Mouse (Mus musculus) CD4-positive, CD25-positive, alpha-beta regulatory T cell, adult 2 months (primary cell): Measurements from ENCODE around the gene Gusb.

Experiments used
- DNase-seq: peaks from one replicate; pipeline ENCODE4 v3.0.0-alpha.2; 2012; ENCODE audit warnings: low read depth, low spot score

Gene Gusb

DNA sequence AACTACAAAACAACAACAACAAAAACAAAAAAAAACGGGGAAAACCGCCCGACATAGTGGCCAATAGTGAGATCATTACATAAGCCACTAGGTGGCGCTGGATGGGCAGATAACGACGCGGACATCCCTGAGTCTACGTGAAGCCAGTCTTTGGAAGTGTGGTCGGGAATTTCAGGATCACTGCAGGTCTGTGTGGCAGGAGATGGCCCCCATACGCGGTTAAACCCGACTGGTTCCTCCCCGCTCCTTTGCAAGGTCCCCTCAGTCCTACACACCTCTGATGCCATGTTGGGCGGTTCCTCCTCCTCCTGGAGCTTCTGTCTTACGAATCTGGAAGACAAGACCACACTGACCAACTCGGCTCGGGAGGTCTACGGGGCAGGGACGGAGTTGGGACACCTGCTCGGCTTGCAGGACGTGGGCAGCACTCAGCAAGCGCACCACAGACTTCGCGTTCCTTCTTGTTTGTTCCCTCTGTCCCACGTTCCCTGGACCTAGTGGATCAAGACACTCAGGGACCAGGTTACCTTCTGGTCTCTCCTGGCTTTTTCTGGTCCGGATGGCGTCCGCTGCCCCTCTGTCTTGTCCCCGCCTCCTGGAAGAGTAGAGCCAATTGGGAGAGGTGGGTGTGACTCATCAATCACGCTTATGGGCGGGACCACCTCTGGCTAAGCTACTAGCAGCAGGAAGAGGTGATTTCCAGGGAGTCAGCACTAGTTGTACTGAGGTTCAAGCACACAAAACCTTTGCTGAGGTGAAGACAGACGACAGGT is 21.1 kb upstream of the Gusb start:
- peak; percentile 92 for DNase-seq

DNA sequence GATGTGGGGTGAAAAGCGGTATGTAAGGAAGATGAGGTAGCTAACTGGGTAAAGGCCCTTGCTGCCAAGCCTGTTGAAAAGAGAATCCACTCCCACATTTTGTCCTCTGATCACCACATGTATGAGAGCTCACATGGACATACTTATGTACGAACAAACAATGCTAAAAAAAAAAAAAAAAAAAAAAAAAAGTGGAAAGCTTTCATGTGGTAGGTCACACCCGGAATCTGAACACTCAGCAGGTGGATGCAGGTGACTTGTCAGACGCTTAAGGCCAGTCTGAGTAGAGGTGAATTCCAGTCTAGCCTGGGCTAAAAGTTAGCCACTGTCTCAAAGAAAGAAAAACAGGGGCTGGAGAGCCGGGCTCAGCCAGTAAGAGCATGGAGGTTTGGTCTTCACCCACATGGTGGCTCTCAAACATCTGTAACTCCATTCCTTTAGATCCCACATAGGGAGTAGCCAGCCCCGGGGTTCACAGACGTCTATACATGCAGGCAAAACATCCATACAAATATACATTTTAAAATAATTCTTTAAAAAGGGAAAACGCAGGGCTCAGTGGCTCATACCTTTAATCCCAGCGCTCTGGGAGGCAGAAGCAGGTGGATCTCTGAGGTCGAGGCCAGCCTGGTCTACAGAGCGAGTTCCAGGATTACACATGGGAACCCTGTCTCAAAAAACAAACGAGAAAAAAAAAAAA is 20.4 kb upstream of the Gusb start:
- DNase-seq: no peak

DNA sequence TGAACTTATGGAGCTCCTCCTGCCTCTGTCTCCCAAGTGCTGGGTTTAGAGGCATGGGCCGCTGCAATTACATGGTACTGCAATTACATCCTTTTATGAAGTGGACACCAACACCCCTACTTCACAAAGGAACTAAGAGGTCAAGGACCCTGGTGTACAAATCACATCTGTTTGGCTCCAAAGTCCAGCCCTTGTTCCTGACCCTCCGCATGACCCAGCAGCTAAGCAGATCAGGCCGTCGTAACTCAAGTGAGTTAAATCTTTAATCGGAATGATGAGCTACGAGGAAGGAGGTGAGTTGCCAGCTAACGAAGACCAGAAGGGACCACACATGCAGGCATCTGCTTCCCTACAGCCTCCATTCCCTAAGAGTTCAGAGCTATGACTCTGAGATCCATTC is 19.5 kb upstream of the Gusb start:
- no peak for DNase-seq

DNA sequence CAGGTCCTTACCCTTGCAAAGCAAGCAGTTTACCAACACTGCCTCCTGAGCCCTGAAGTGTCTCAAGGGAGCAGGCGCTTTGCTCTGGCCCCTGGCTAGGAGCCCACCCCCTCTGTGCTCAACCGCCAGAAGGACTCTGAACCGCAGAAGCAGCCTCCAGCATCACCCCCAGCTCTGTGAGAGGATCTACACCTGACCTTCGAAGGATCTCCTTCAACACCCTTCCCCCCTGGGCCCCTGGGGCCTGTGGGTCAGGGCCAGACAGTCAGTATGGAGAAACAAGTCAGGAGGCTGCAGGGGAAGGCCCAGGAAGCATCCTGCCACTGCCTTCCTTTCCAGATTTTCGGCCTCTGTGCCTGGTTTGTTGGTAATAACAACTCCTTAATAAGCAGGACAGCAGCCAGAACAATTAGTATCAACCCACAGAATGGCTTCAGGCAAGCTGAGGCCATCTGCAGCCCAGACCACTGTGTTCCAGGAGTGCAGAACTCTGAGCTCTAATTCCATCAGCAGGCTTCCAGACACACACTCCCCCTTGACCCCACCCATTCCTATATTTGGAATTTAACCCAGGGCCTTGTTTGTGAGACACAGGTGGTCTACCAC is 18.6 kb upstream of the Gusb start:
- DNase-seq: no peak

DNA sequence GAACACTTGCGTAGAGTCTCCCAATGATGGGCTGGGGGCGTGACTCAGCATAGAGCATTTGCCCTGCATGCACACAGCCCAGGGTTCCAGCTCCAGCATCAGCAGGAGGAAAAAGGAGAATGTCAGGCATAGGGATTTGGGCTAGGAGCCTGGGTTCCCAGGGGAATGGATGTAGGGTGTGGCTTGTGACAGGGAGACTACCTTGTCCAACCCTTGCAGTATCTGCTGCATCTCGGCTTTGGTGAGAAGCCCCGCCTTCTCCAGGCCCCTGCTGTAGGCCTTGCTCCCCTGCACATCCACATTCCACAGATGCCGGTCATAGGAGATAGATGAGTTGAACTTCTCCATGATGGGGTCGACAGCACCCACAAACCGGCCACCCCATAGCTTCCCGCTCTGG is 16.6 kb upstream of the Gusb start:
- DNase-seq: no peak

DNA sequence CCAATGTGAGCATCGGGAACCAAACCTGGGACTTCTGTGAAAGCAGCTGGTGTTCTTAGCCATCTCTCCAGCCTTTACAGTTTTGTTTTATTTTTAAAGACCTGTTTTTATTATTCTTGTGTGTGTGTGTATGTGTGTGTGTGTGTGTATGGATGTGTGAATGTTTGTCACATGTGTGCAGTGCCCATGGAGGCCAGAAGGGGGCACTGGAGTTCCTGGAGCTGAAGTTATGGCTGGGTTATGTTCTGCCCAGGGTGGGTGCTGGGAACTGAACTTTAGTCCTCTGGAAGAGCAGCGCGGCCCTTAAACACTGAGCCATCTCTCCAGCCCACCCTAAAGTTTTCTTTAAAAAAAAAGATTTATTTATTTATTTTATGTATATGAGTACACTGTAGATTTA is 12.3 kb upstream of the Gusb start:
- no peak for DNase-seq

DNA sequence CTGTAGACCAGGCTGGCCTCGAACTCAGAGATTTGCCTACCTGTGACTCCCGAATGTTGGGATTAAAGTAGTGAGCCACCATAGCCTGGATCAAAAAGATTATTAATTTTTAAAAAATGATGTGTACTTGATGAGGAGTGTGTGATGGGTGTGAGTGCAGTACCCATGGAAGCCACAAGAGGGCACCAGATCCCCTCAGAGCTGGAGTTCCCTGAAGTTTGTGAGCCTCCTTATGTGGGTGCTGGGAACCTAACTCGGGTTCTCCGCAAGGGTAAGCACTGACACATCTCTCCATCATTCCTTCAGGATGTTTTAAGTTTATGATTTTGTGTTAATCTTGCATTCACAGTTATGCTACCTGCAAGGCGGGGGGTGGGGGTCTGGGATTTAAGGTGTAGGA is 8.1 kb upstream of the Gusb start:
- DNase-seq: peak; percentile 46

DNA sequence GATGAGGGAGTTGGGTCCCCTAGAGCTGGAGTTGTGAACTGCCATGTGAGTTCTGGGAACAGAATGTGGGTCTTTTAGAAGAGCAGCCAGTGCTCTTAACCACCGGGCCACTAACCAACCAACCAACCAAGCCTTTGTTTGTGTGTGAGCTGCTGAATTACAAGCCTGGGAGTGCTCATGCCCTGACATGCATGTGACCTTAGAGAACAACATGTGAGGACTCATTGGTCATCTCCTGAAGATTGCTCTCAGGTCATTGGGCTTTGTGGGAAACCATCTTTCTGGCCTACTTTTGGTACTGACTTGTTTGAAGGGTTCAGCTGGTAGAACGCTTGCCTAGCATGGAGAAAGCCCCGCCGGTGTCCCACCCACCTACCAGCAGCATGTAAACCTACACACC is 6.9 kb upstream of the Gusb start:
- no peak for DNase-seq

DNA sequence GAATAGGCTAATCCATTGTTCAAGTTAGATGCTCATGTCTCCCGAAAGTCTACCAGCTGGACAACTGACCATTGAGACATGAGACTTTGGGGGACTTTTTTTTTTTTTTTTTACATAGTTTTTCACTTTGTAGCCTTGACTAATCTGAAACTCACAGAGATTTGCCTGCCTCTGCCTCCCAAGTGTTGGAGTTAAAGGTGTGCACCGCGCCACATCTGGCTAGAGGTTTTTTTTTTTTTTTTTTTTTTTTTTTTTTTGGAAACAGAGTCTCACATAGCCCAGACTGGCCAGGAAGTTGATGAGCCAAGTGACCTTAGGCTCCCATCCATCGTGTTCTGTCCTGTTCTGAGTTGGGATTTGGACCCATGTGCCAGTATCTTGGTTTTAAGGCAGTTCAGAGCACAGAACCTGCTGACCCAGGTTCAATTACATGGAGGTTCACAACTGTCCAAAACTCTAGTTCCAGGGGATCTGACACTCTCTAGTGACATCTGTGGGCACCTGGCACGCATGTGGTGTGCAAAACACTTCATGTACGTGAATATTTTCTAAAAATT is 5.3 kb upstream of the Gusb start:
- DNase-seq: no peak

DNA sequence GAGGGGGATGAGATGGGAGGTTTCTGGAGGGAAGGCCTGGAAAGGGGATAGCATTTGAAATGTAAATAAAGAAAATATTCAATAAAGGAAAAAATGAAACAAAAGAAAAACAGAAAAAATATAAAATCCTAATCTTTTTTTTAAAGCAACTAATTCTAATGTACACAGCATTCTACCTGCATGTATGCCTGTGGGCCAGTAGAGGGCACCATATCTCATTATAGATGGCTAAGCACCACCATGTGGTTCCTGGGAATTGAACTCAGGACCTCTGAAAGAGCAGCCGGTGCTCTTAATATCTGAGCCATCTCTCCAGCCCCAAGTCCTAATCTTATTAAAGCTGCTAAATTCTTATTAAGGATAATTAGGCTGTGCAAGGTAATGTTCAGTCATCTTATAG is 4.5 kb upstream of the Gusb start:
- DNase-seq: peak; percentile 70

DNA sequence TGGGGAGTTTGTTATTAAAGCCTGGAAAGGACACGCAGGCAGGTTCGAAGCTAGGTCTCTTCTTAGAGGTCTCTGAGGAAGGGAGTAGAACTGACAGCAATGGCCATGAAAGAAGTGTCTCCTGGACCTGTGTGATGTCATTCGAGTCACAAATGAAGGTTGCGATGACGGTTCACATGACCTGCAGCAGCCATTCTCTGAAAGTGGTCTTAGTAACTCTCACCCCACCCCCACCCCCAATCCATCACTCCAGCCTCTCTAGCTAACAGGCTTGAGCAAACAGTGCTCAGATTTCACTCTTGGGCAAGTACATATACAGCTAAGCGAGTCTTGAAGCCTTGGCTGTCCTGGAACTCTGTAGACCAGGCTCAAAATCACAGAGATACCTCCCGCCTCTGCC is 380 bp upstream of the Gusb start:
- DNase-seq: no peak

DNA sequence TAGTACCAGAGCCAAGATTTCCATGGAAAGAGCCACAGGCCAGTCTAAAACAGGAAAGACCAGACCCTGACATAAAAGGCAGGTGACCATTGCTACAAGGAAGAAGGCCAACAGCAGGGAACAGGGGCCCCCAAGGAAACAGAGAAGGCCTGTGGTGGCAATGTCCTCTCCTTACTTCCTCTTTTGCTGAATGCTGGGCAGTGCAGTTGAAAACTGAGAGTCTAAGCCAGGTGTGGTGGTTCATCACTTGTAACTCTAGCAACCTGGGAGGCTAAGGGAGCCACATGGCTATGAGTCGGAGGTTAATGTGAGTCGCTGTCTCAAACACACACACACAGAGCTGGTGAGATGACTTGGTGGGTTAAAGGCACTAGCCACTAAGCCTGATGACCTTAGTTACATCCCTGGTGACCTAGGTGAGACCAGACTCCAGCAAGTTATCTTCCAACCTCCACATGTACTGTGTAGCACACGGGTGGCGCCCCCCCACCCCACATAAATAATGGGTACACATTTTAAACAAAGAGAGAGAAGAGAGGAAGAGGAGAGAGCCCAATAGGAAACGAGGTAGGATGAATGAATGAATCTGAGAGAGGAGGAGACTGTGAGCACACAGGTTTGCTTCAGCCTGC is 1.4 kb downstream of the Gusb start:
- DNase-seq: no peak

DNA sequence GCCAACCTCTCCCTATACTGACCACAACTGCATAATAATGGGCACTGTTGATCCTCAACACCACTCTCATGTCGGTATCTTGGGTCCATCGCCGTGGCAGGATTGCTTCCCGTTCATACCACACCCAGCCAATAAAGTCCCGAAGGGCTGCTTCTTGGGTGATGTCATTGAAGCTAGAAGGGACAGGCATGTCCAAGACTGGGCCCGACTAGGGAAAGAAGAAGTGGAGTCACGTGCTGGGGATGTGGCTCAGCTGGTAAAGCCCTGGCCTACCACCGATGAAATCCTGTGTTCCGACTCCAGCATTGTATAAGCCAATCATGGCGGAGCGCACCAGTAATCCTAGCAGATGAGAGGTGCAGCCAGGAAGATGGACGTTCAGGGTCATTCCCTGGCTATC is 2.1 kb downstream of the Gusb start:
- DNase-seq: no peak

DNA sequence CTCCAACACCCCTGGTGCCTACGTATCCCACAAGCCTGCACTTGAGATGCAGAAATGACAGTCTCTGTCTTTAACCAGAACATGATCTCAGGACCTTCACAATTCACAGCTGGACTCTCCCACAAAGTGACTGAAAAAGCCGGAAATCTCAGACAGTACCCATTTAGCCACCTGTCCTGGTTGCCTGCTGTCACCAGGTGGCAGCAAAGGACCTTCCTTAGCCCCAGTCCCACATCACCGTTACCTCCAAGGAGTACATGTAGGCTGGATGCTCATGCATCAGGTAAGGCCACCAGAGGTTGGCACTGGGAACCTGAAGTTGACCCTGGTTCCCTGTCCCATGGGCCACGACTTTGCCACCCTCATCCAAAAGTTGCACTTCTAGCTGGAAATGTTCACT is 3.8 kb downstream of the Gusb start:
- DNase-seq: peak; percentile 87

DNA sequence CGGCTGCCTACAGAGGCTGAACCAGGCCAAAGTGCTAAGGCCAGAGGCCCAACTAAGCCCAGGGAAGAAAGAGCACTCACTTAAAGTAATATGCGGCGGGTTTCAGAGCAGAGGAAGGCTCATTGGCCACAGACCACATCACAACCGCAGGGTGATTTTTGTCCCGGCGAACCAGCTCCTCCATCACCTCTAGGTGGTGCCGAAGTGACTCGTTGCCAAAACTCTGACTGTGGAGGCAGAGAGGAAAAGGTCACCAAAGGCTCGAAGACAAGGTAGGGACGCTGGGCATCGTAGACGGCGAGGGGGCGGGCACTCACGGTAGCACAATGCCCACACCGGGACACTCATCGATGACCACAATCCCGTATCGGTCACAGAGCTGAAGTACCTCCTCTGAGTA is 5.1 kb downstream of the Gusb start:
- no peak for DNase-seq

DNA sequence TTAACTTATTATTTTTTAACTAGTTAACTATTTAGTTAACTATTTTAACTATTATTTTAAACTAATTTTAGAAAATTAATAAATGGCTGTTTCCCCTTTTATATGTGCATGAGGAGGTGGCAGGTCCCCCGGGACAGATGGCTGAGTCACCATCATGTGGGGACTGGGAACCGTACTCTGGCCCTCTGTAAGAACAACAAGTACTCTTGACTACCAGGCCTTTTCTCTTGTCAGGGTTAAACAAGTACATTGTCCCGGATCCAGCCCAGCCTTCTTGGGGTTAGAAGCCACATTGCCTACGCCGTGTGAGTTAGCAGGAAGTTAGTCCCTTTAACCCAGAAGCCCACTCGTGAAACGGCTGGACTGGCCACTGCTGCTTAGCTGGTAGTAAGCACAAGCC is 7.9 kb downstream of the Gusb start:
- no peak for DNase-seq

DNA sequence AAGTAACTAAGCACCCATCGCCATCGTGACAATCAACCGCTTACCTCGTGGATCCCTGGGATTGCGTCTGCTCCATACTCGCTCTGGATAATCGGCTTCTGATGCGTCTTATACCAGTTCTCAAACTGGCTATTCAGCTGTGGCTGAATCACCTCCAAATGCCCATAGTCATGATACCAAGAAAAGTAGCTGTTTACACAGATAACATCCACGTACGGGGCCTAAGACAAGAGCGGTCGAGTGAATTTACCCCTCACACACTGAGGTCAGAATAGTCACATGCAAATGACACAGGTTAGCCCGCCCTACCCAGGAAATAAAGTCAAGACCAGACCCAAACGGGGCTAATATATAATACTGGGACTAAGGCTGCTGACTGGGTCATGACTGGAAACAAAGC is 9.5 kb downstream of the Gusb start:
- DNase-seq: no peak

DNA sequence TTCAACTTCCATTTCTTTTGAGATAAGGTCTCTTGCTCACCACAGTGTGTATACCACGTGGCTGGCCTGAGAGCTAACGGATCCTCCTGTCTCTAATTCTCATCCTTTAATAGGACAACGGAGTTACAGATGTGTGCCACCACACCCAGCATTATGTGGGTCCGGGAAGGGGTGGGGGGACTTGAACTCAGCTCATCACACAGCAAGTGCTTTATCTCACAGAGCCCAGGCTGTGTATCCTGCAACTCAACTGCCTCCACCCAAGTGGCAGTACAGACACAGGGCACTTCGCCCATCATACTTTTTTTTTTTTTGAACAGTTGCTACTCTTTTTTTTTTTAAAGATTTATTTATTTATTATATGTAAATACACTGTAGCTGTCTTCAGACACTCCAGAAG is 11.0 kb downstream of the Gusb start:
- no peak for DNase-seq

DNA sequence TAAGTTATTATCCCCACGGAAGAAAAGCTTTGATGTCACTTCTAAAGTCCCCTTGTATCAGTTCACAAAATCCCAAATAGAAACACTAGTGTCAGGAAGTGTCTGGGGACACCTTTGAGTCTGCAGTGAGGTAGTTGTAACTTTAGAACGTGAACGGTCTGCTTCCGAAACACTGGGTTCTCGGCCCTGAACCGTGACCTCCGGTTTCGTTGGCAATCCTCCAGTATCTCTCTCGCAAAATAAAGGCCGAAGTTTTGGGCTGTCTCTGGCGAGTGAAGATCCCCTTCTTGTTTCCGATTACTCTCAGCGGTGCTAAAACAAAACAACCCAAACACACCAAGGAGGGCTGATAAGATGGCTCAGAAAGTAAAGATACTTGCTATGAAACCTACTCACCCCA is 13.5 kb downstream of the Gusb start:
- DNase-seq: no peak

DNA sequence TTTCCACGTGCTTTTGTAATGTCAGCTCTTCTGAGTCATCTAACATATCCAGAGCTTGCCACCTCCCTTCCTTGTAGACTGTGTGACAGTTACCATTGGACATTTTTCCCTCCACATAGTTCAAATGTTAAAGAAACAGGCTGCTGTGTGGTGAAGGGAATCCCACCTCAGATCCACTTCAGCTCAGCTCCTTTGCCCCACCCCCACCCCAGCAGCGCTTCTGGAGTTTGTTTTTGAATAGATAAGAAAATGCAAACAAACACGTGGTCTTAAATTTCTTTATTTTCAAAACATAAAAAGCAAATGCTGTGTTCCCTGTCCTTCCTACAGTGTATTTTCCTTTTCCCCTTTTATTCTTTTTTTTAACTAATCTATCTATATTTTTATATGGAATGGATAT is 22.6 kb downstream of the Gusb start:
- no peak for DNase-seq

DNA sequence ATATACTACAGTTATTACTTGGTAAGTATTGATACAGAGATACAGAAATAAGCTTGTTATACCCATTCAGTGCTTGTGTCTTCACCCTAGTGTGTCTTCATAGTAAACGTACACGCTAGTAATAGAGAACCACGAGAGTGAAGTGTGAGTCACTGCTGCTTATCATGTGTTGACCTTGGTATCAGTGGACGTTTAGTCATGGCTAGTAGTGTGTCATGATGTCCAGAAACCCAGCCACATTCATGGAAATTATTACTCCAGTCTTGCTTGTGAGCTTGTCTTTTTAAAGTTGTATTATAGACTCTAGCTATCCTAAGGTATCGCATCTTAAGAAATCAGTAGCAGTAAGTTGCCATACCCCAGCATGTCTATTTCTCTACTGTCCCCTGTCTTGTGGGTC is 24.2 kb downstream of the Gusb start:
- DNase-seq: no peak

DNA sequence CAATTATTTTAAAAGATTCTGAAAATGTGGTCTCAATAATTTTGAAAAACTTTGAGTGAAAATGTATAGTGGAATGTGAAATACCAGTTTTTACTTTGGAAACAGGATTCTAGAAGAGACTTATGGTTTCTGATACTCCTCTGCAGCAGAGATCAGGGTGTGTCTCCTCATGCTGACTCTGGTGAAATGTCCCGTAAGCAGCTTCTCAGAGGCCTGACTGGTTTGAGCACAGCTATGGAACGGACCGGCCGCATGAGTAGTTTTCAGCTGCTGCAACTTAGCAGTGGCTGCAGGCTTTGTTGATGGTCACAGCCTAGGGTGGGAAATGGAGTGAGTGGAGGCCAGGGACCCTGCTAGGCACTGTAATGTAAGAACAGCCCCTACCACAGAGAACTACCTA is 25.1 kb downstream of the Gusb start:
- no peak for DNase-seq
